Mouse (Mus musculus): ENCODE measurements around the gene H2afj.
"Not testable (repeated sequence)": the region's sequence is repeated elsewhere in the genome, so short reads cannot be mapped to it uniquely, and the experiment has no call there.

- TF ChIP-seq CTCF (IDR thresholded peaks at IDR 0.05; ENCODE audit: borderline replicate concordance, control insufficient read depth, extremely low read depth, insufficient read depth, low read length, poor library complexity); POLR2A (IDR thresholded peaks at IDR 0.05; ENCODE audit: control insufficient read depth, extremely low read depth, insufficient read depth, low read length, poor library complexity): not testable (repeated sequence)
These were observed 10.0 kb upstream of the H2afj start for GRCm38 (mm10) chr6:136797874-136798693.

Measured in thymus, adult 2 months (tissue).